Mouse (Mus musculus) hindbrain, embryonic 11.5 days (tissue): Measurements from ENCODE around the gene Stim1. TPM values are rescaled to one million over a fixed set of nuclear protein-coding genes. Genes with fewer than 3 reads are reported as not detected.
A peak's percentile ranks its signal among the peaks of the same experiment; 100 is the strongest.

Source experiments
- ATAC-seq: fragments of 200-750 bp; cut with Nextera tagmentation; 2 replicates; pipeline ENCODE4 v1.8.0; 2017; ENCODE audit warnings: mild to moderate bottlenecking, moderate TSS enrichment, moderate library complexity; ENCODE audit not compliant: low FRiP score
- DNase-seq: peaks from one replicate; pipeline ENCODE4 v3.0.0-alpha.2; 2015; ENCODE audit warnings: low spot score
- H3K27ac ChIP-seq: fragments of 300-500 bp; sonication (generic); 2 replicates; pipeline ENCODE4 v1.5.1; 2014; ENCODE audit warnings: mild to moderate bottlenecking, low read depth, low read length
- H3K27me3 ChIP-seq: fragments of 300-500 bp; sonication (generic); 2 replicates; pipeline ENCODE4 v1.6.1; 2014; ENCODE audit warnings: mild to moderate bottlenecking, low read length, moderate library complexity, mixed read lengths; ENCODE audit not compliant: control insufficient read depth, insufficient read depth
- H3K36me3 ChIP-seq: fragments of 300-500 bp; sonication (generic); 2 replicates; pipeline ENCODE4 v1.6.1; 2014; ENCODE audit warnings: mild to moderate bottlenecking, low read length, moderate library complexity, mixed read lengths; ENCODE audit not compliant: control insufficient read depth, insufficient read depth
- H3K4me1 ChIP-seq: fragments of 300-500 bp; sonication (generic); replicated peaks from 2 replicates; pipeline ENCODE4 v1.6.1; 2014; ENCODE audit warnings: low read length, mixed read lengths; ENCODE audit not compliant: control insufficient read depth, insufficient read depth
- H3K4me2 ChIP-seq: fragments of 300-500 bp; sonication (generic); replicated peaks from 2 replicates; pipeline ENCODE4 v1.6.1; 2014; ENCODE audit warnings: mild to moderate bottlenecking, low read depth, low read length
- H3K4me3 ChIP-seq: fragments of 300-500 bp; sonication (generic); 2 replicates; pipeline ENCODE4 v1.5.1; 2014; ENCODE audit warnings: low read depth, low read length
- H3K9ac ChIP-seq: fragments of 300-500 bp; sonication (generic); 2 replicates; pipeline ENCODE4 v1.6.1; 2014; ENCODE audit warnings: low read depth, low read length
- H3K9me3 ChIP-seq: fragments of 300-500 bp; sonication (generic); 2 replicates; pipeline ENCODE4 v1.6.1; 2016; ENCODE audit warnings: low read length; ENCODE audit not compliant: control insufficient read depth
- WGBS: fragments of 180-500 bp; shearing (Covaris S2); extraction: QIAGEN DNeasy Blood & Tissue Kit; methylation state at CpG from one replicate; pipeline ENCODE4 v1.1.7; 2014; 5-methylcytosine and 5-hydroxymethylcytosine counted together
- polyA plus RNA-seq: library from polyadenylated mRNA; unstranded; fragments of >200 nt; fragmentation: Nextera tagmentation; extraction: Ambion mirVana; gene quantifications from 2 replicates; pipeline ENCODE4 v1.2.1, GENCODE M21; 2014

Stim1 gene
- polyA plus RNA-seq, 1 experiment from 2014 or later = 10.3 TPM

DNA sequence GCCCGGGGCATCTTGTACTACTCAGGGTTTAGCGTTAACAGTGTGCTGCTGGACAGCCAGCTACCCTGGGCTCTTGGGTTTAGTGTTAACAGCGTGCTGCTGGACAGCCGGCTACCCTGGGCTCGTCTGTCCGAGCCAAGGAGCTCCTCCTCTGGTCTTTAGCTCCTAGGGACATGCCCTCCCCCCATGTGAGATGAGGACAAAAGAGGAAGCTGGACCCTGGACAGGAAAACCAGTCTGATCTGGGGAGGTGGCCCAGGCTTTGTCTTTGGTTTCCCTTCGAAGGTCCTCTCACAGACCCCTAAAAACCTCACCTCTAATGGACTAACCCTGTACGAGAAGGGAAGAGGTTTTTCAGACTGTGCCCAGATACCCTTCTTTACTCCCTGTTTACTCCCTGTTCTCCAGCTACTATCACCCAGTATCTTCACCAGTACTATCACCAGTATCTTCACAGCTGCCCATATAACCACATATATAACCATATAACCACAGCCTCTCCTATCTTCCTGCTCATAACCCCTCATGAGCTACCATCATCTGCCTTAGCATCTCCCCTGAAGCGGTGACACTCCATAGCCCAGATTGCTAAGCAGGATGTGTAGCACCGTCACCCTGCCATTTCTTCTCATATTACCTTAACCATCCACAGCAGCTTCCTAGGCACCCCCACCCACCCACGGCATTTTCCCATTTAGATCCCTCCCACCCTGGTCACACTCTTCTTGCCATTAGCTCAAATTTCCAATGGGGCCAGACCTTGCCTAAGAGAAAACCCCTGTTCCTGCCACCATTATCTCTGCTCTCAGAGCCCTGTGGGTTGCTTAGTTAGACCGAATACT lies 20.4 kb upstream of the Stim1 start:
- Histone ChIP-seq H3K4me2 (no peak overlapping the region), H3K9me3 (no peaks in the 10 kb centered on the region), H3K27me3 (no peaks in the 10 kb centered on the region), H3K9ac (no peak overlapping the region), H3K36me3 (no peaks in the 10 kb centered on the region), H3K27ac (no peak overlapping the region), H3K4me1 (peaks cover 7% of the 10 kb centered on the region), H3K4me3 (no peak overlapping the region)
- ATAC-seq (no peak), DNase-seq (no peak)
- 64% methylated on average over 12 of the region's 12 CpGs for WGBS

- Histone ChIP-seq H3K4me2 (peak overlapping the region; percentile 85), H3K27me3 (no peaks in the 10 kb centered on the region), H3K27ac (no peak overlapping the region), H3K4me3 (peak overlapping the region; percentile 67), H3K9ac (peak overlapping the region; percentile 93), H3K4me1 (peaks cover 7% of the 10 kb centered on the region), H3K36me3 (no peaks in the 10 kb centered on the region), H3K9me3 (no peaks in the 10 kb centered on the region)
- DNase-seq = peak; percentile 30
- 30% methylated on average over 16 of the region's 16 CpGs for WGBS
- ATAC-seq = no peak
Observed at GRCm38 (mm10) chr7:102248691-102249404, 18.8 kb upstream of the Stim1 start.

- 0% methylated on average over 21 of the region's 23 CpGs for WGBS
- ATAC-seq (peak; percentile 64), DNase-seq (peak; percentile 71)
- Histone ChIP-seq H3K4me2 (peak overlapping the region; percentile 85), H3K27ac (peak overlapping the region; percentile 87), H3K9me3 (no peaks in the 10 kb centered on the region), H3K36me3 (no peaks in the 10 kb centered on the region), H3K9ac (peak overlapping the region; percentile 93), H3K27me3 (no peaks in the 10 kb centered on the region), H3K4me1 (peaks cover 7% of the 10 kb centered on the region), H3K4me3 (peak overlapping the region; percentile 67)
Observed at GRCm38 (mm10) chr7:102249531-102249895, 18.1 kb upstream of the Stim1 start.

GRCm38 (mm10) chr7:102249896-102250630 lies 17.5 kb upstream of the Stim1 start:
- peaks cover 7% of the 10 kb centered on the region for H3K4me1 ChIP-seq
- H3K4me3 ChIP-seq = peak overlapping the region; percentile 67
- H3K4me2 ChIP-seq = peak overlapping the region; percentile 85
- WGBS = under 1% methylated on average over 20 of the region's 49 CpGs
- ATAC-seq (peak; percentile 85), DNase-seq (peak; percentile 78)
- H3K9ac ChIP-seq = peak overlapping the region; percentile 93
- peak overlapping the region; percentile 87 for H3K27ac ChIP-seq
- H3K27me3 ChIP-seq = no peaks in the 10 kb centered on the region
- H3K36me3 ChIP-seq = no peaks in the 10 kb centered on the region
- no peaks in the 10 kb centered on the region for H3K9me3 ChIP-seq

- DNase-seq (peak; percentile 91), ATAC-seq (peak; percentile 76)
- peak overlapping the region; percentile 85 for H3K4me2 ChIP-seq
- peak overlapping the region; percentile 67 for H3K4me3 ChIP-seq
- H3K4me1 ChIP-seq = peaks cover 6% of the 10 kb centered on the region
- under 1% methylated on average over 27 of the region's 33 CpGs for WGBS
- peak overlapping the region; percentile 87 for H3K27ac ChIP-seq
- H3K27me3 ChIP-seq = no peaks in the 10 kb centered on the region
- H3K9me3 ChIP-seq = no peaks in the 10 kb centered on the region
- peak overlapping the region; percentile 93 for H3K9ac ChIP-seq
- H3K36me3 ChIP-seq = no peaks in the 10 kb centered on the region
Observed at GRCm38 (mm10) chr7:102250631-102251214, 16.9 kb upstream of the Stim1 start.

DNA sequence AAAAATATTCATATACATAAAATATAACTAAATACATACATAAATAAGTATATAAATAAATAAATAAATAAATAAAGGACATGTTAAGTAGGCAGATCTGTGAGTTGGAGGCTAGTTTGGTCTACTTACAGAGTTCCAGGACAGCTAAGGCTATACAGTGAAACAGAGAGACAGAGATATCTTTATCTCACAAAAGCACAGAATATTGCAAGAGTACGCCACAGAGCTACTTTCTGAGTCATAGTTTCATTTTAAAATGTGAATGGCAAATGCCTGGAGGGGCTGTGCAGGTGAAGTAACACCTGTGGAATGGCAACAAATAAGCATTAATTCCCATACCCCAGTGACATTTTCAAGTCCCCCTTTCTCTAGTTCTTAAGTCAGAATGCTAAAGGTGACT lies 14.0 kb upstream of the Stim1 start:
- 86% methylated on average over 1 of the region's 1 CpGs for WGBS
- Histone ChIP-seq H3K4me2 (no peak overlapping the region), H3K4me3 (no peak overlapping the region), H3K9me3 (no peaks in the 10 kb centered on the region), H3K4me1 (peaks cover under 1% of the 10 kb centered on the region; the same call in 1 of the 2 replicates), H3K27me3 (no peaks in the 10 kb centered on the region), H3K36me3 (no peaks in the 10 kb centered on the region), H3K27ac (no peak overlapping the region), H3K9ac (no peak overlapping the region)
- ATAC-seq = no peak
- no peak for DNase-seq

GRCm38 (mm10) chr7:102255954-102256353 lies 11.7 kb upstream of the Stim1 start, which contains the start of gene Rhog:
Gene Rhog, minus strand, starts transcription at chr7:102256054.
- 85% methylated on average over 3 of the region's 3 CpGs for WGBS

GRCm38 (mm10) chr7:102256636-102257035 lies 11.0 kb upstream of the Stim1 start:
- Histone ChIP-seq H3K27ac (no peak overlapping the region), H3K9me3 (no peaks in the 10 kb centered on the region), H3K27me3 (no peaks in the 10 kb centered on the region), H3K36me3 (no peaks in the 10 kb centered on the region), H3K9ac (no peak overlapping the region), H3K4me3 (no peak overlapping the region), H3K4me1 (no peaks in the 10 kb centered on the region), H3K4me2 (no peak overlapping the region)
- ATAC-seq (no peak), DNase-seq (no peak)
- 84% methylated on average over 3 of the region's 3 CpGs for WGBS

More at GRCm38 (mm10) chr7:102255954-102256353, 11.7 kb upstream of the Stim1 start, which contains the start of gene Rhog:
- no peak within 1 kb of the TSS for H3K4me3 ChIP-seq
- H3K9ac ChIP-seq = no peak within 1 kb of the TSS
- no peaks in the 10 kb centered on the region for H3K4me1 ChIP-seq
- H3K9me3 ChIP-seq = no peaks in the 10 kb centered on the region
- no peaks in the 10 kb centered on the region for H3K27me3 ChIP-seq
- H3K27ac ChIP-seq = no peak within 1 kb of the TSS
- no peaks in the 10 kb centered on the region for H3K36me3 ChIP-seq
- no peak within 1 kb of the TSS for H3K4me2 ChIP-seq
- ATAC-seq (no peak), DNase-seq (no peak)
